Mouse (Mus musculus) erythroblast, embryonic 14.5 days (primary cell): ENCODE results near the gene Dap.

Experiments
- GATA1 ChIP-seq: IDR thresholded peaks from 2 replicates; pipeline ENCODE4 v1.6.1; 2012; ENCODE audit warnings: low read length, inconsistent platforms, mixed read lengths
- TAL1 ChIP-seq: IDR thresholded peaks from 3 replicates; pipeline ENCODE4 v1.6.1; 2012; ENCODE audit warnings: low read length, inconsistent platforms, mixed read lengths

DNA sequence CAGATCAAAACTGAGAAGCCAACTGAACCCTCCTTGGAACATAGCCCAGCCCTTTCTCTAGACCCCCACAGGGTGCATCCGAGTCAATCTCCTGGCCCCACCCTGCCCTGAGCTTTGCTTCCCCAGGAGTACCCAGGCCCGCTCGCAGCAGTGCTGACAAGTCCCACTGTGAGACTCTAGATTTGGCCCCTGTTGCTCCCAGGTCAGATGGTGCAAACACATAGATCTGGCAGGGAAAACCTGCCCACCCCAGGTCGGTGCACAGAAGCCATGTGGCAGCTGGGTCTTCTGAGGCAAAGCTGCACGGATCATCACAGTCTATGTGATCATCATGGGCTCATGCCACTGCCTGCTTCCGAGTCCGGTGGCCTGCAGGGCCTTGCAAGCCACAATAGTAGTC lies 48.6 kb downstream of the Dap start:
- TF ChIP-seq TAL1 (no peak), GATA1 (no peak)
